ENCODE assay signal across 26 mouse cellular contexts in the genomic region with DNA sequence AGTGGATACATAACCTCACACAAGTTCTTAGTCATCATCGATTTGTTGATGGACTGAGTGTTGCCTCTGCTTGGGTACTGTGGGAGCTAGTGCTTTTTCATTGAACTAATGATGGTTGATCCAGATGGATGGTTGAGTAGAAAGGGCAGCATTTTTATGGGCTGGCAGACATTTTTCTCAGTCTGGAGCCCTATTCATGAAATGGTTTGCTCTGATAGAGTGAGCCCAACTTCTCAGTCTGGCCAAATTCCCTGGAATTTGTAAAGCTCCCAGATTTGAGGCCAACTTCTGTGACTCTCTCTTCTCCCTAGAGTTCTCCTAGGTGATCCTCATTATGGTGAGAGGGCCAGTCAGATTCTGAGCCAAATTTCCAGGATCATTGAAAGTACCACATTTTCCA.
DNase-seq lines count a peak whose midpoint lies in the region; ATAC-seq lines count a peak whose summit lies in the region.
"Had no signal": no experiment of that assay in that cellular context is flagged by ENCODE, and none has a peak within 500 bp of the region (broad histone marks: within the 10 kb centered on the region; RNA-seq: fewer than 3 reads in every experiment).

No protein-coding gene starts in this region.

- no peak overlapping the region for H3K4me3 ChIP-seq in intestine, embryonic 16.5 days (ENCODE audit: low read length)
- H3K4me3 ChIP-seq: embryonic facial prominence, embryonic 13.5 days; embryonic facial prominence, embryonic 15.5 days; erythroblast, embryonic 14.5 days; forebrain, embryonic 13.5 days; forebrain, embryonic 15.5 days had no signal

- H3K4me2 ChIP-seq in intestine, embryonic 16.5 days (ENCODE audit: low read depth, low read length): no peak overlapping the region
- H3K4me2 ChIP-seq: embryonic facial prominence, embryonic 13.5 days; embryonic facial prominence, embryonic 15.5 days; forebrain, embryonic 13.5 days; forebrain, embryonic 15.5 days had no signal

- no peaks in the 10 kb centered on the region for H3K4me1 ChIP-seq in intestine, embryonic 16.5 days (ENCODE audit: control insufficient read depth, insufficient read depth, low read length)
- H3K4me1 ChIP-seq: embryonic facial prominence, embryonic 13.5 days; embryonic facial prominence, embryonic 15.5 days; forebrain, embryonic 13.5 days; forebrain, embryonic 15.5 days had no signal

- 96% methylated on average over 1 of the region's 1 CpGs for WGBS in intestine, embryonic 16.5 days

- H3K9me3 ChIP-seq in intestine, embryonic 16.5 days (ENCODE audit: control insufficient read depth, low read length): no peaks in the 10 kb centered on the region
- H3K9me3 ChIP-seq: embryonic facial prominence, embryonic 13.5 days; embryonic facial prominence, embryonic 15.5 days; forebrain, embryonic 13.5 days; forebrain, embryonic 15.5 days; G1E had no signal

- DNase-seq in layer of hippocampus, adult 9-11 months: peak; percentile 3
- DNase-seq in layer of hippocampus, postnatal 25 days (ENCODE audit: extremely low spot score in 1 of 2, low spot score in 1 of 2): no peak
- peak; percentile 3 to 55 for DNase-seq in layer of hippocampus, postnatal 14 days (ENCODE audit: low spot score in 2 of 2)
- DNase-seq in layer of hippocampus, postnatal 36 days: no peak
- peak; percentile 87 for DNase-seq in Muller cell, postnatal 12 days (ENCODE audit: inconsistent ontology term)
- DNase-seq: adrenal gland, adult 2 months; adrenal gland, postnatal 10 days; adrenal gland, postnatal 25 days; B cell, adult 2 months; cerebellum, adult 11 months; cerebellum, adult 18-20 months; cerebellum, adult 8-10 months; cerebellum, adult 9-11 months; cerebellum, postnatal 14 days; cerebellum, postnatal 36 days; embryo, embryonic 11 days; forebrain, postnatal 0 days had no signal

- no peak for ATAC-seq in intestine, embryonic 16.5 days
- ATAC-seq: CD4-positive, CD25-positive, alpha-beta regulatory T cell, adult 4 months; forebrain, embryonic 13.5 days; forebrain, embryonic 15.5 days; forebrain, postnatal 0 days had no signal

- H3K27me3 ChIP-seq in intestine, embryonic 16.5 days (replicated peaks; ENCODE audit: control insufficient read depth, insufficient read depth, low read length): no peaks in the 10 kb centered on the region
- H3K27me3 ChIP-seq: CH12.LX; embryonic facial prominence, embryonic 13.5 days; embryonic facial prominence, embryonic 15.5 days; forebrain, embryonic 13.5 days; forebrain, embryonic 15.5 days had no signal

- no peak overlapping the region for H3K9ac ChIP-seq in intestine, embryonic 16.5 days (ENCODE audit: low read depth, low read length)
- H3K9ac ChIP-seq: embryonic facial prominence, embryonic 13.5 days; embryonic facial prominence, embryonic 15.5 days; forebrain, embryonic 13.5 days; forebrain, embryonic 15.5 days; forebrain, postnatal 0 days had no signal

- no peaks in the 10 kb centered on the region for H3K36me3 ChIP-seq in intestine, embryonic 16.5 days (ENCODE audit: control insufficient read depth, insufficient read depth, low read length)
- H3K36me3 ChIP-seq: embryonic facial prominence, embryonic 13.5 days; embryonic facial prominence, embryonic 15.5 days; forebrain, embryonic 15.5 days; G1E had no signal

- no peak overlapping the region for H3K27ac ChIP-seq in intestine, embryonic 16.5 days (ENCODE audit: low read length)
- H3K27ac ChIP-seq: embryonic facial prominence, embryonic 13.5 days; embryonic facial prominence, embryonic 15.5 days; forebrain, embryonic 13.5 days; forebrain, embryonic 15.5 days had no signal

Comparison
In these comparisons a context has a peak if more than half of its experiments do, and no peak if none do; other contexts are left out.
1. DNase-seq: peak in layer of hippocampus, adult 9-11 months (single experiment), layer of hippocampus, postnatal 14 days (2 of 2) and Muller cell, postnatal 12 days (single experiment); none in layer of hippocampus, postnatal 25 days (0 of 2) and layer of hippocampus, postnatal 36 days (0 of 2).